Mouse (Mus musculus) frontal cortex, postnatal 14 days (tissue): ENCODE measurements around the gene Fcrl6.

Experiments used
- DNase-seq, 2 experiments: peaks; one replicate each; pipeline ENCODE4 v3.0.0; 2022; ENCODE audit warnings: low spot score in 2 of 2

The Fcrl6 gene

DNA sequence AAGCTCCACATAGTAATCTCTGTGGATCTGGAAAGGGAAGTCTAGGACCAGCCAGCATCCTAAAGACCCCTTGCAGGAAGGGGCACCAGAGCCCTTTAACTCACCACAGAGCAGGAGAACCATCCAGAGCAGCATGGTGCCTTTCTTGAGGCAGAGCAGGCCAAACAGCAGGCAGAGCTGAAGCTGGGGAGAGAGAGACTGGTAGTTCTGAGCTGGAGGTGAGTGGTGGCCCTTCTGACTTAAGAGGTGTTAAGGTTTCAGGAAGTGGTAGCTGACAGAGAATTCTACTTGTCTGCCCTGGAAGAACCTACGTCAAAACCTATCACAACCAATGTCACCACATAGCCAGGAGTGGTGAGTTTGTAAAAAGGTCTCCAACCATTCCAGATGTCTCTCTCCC lies at the start of gene Fcrl6:
Gene Fcrl6 (minus strand): TSS at position 226 of the 400 bp plus-strand sequence.
- no peak for DNase-seq

GRCm38 (mm10) chr1:172651288-172651987 lies 49.1 kb upstream of the Fcrl6 start:
- no peak for DNase-seq

GRCm38 (mm10) chr1:172650519-172651287 lies 48.4 kb upstream of the Fcrl6 start:
- no peak for DNase-seq

DNA sequence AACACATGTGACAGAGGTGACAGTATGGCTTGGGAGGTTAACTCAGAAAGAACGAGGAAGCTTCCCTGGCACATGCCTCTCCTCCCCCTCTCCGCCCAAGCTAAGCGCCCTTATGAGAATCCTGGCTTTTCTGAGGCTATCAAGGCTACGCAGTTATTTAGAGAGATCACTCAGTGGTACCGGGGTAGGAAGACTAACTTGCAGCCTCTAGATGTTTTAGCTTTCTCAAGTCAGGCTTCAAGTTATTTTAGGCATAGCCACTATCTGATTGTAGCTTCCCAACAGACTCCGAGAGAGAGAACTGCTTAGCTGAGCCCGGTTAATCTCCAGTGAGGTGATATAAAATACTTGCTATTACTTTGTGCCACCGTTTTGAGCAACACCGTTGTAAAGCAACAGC lies 47.0 kb upstream of the Fcrl6 start:
- DNase-seq, result no peak

- no peak for DNase-seq
These were observed 44.9 kb upstream of the Fcrl6 start for GRCm38 (mm10) chr1:172647236-172647635.

DNA sequence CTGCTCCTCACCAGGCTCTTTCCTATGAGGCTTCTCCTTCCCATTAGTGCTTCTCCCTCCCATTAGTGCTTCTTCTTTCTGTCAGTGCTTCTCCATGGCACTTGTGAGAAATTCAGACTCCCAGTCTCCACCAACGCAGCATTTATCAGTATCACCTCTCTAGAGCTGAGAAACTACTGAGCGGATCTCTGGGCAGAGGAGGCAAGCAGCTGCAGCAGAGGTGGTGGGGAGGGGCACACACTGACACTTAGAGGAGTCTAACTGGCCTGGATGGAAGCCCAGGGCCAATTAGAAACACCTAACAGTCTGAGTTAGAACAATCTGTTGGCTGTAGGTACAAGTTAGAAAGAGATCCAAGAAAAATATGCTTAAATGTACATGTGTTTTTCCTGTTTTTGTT lies 36.4 kb upstream of the Fcrl6 start:
- DNase-seq, result no peak

GRCm38 (mm10) chr1:172637801-172638200 lies 35.5 kb upstream of the Fcrl6 start:
- DNase-seq, result no peak

DNA sequence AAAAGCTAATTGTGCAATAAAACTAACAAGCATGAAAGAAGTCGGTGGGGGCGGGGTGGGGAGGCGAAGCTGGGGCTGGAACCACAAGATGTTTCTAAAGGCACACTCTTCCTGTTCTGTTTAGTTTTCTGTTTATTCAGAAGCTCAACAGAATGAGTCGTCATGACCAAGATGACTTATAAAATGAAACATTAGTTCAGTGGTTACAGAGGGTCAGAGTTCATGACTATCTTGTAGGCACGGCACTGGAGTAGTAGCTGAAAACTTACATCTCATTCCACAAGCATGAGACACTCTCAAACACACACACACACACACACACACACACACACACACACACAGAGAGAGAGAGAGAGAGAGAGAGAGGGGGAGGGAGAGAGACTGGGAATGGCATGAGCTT lies 33.9 kb upstream of the Fcrl6 start:
- DNase-seq, result no peak

- DNase-seq, result no peak
These were observed 32.9 kb upstream of the Fcrl6 start for GRCm38 (mm10) chr1:172635258-172635657.

DNA sequence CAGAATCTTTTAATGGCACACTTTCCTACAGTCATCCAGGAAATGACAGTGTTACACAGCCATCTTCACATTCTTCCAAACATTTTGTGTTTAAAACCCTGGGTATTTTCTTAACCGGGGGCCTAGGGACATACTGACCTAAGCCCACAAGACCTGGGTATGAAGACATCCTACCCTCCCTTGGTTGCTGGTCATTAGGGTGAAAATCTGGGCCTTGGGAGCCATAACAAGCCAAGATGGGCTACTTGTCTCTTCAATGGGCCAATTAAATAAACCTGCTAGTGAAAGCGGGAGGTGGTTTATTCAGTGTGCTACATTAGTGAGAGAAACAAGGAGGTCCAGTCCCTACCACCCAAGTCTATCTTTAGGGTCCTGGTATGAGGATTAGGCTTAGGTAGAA lies 31.8 kb upstream of the Fcrl6 start:
- DNase-seq, result no peak

DNA sequence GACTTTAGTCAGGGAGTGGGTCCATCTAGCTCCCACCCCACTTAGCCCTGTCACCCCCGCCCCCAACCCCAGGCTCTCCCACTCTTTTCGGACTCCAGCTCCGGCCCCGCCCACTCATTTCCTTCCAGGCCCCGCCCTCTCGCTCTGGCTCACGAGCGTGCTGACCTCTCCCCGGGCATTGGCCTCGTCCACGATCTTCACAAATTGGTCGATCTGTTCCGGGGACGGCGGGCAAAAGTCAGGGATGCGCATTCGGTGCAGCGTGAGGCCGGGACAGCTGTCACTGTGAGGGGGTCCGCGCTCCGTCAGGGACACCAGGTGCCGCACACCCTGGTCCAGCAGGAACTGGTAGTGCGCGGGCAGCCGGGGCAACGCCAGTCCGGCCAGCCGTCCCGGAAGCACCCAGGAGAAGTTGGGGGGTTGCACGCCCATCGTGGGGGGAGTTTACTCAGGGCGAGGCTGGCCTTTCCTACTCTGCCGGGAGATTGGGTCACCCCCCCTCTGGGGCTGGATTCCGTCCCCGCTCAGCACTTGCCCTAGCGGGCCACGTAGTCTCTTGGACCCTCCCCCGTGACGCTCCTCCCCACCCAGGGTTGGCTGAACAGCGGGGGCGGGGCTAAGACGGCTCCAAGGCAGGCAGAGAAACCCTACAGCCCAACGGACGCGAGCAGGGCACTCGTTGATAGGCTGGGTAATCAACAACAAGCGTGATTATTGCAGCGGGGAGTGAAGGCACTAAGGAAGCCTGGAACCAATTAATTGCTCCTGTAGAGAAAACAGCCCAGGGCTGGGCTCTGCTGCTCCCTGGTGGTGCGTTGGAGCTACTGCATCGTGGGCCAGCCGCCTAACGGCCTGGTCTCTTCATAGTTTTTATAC lies 30.3 kb upstream of the Fcrl6 start, which contains the start of gene Dusp23:
Gene Dusp23 (minus strand): TSS at position 512 of the 876 bp plus-strand sequence.
- peak; percentile 87 to 89 for DNase-seq

DNA sequence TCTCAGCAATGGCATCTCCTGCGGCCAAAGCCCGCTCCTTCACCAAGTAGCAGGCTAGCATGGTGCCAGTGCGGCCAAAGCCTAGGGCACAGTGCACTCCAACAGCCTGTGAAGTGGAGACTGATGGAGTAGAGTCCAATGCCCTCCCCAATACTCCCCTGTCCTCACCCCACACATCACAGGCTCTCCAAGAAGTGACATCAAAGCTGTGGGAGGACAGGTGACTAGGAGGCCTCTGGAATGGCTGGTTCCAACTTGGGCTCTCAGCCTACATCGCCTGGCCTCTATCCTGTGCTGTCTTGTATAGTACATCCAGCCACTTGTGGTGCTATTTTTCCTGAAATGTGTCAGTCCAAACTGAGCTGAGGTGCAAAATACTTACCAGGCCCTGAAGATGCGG lies 29.4 kb upstream of the Fcrl6 start:
- no peak for DNase-seq

- no peak for DNase-seq
These were observed 27.5 kb upstream of the Fcrl6 start for GRCm38 (mm10) chr1:172629831-172630230.

DNA sequence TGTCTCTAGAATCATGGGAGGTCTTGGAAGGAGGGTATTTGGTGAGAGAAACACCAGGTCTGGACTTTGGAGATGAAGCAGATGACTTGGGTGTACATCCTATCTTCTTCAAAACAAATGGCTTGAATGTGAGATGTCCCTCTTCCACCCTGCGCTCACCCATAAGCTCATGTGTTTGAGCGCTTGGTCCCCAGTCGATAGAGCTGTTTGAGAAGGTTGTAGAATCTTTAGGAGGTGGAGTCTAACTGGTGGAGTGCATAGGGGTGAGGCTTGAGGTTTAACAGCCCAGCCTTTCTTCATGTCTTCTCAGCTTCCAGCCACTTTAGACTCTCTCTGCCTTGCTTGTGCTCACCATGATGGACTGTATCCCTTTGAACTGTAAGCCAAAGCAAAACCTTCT lies 24.0 kb upstream of the Fcrl6 start:
- no peak for DNase-seq

GRCm38 (mm10) chr1:172624081-172624480 lies 21.7 kb upstream of the Fcrl6 start:
- no peak for DNase-seq

- no peak for DNase-seq
These were observed 21.2 kb upstream of the Fcrl6 start for GRCm38 (mm10) chr1:172623599-172623998.

DNA sequence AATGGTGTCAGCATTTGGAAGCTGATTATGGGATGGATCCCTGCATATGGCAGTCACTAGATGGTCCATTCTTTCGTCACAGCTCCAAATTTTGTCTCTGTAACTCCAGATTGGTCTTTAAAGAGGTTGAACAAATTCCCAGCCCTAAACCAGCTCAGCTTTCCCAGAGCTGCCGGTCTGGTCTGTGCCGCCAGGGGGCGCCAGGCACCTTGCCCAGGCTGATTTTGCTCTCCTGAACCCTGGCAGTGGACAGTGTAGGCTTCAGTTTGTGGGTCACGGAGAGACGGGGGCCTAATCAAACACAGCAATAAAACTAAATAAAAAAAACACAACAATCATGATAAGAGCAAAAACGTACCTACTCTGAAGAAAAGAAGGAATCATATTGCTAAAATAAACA lies 16.9 kb upstream of the Fcrl6 start:
- DNase-seq, result peak in 1 of 2 experiments; percentile 52

DNA sequence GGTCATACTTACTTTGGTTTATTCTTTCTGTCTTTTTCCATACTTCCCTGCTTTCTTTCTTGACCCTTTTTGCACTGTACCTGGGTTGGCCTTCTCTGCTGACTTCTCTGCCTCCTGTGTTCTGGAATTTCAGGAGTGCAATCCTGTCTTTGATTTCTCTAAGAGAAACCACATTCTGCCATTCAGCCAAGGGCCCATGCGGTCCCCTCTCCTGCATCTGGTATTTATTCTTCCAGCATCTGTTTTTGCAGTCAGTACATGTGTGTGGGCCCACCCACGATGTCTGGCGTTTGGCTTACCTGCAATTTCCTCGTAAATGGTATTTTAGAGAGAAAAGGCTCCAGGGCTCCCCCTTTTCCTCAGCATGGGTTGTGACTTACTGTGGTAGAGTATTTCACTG lies 15.8 kb upstream of the Fcrl6 start:
- no peak for DNase-seq

- DNase-seq, result no peak
These were observed 15.2 kb upstream of the Fcrl6 start for GRCm38 (mm10) chr1:172617365-172618076.

DNA sequence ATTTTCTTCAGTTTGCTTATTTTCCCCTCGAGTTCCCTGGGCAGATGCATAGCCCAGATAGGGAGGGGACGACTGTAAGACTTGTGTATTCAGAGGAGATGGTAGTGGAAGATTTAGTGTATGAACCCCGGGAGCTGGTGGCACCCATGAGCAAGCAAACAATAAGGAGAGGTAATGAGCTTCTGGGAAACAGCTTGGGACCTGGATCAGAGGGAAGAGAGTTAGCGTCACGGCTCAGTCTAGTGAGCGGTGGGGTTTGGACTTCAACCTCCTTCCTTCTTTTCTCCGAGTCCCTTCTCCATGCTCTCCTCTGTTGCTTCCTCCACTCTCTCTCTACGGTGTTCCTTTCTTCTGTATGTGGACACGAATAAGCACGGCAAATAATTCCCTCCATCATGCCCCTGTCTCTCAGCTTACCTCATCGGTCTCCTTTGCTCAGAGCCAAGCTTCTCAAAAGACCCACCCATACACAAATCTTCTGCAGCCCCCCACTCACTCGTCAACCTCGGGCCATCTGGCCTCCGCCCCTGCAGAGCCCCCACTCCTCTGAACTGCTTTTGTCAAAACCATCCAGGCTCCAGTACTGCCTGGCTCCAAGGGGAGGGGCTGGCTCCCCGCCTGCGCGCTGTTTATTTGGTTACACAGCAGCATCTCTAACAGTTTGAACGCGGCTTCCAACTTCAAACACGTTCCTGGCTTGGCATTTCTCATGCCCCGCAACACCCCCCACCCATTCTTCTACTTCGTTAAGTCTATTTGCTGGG lies 14.4 kb upstream of the Fcrl6 start:
- peak in 1 of 2 experiments; percentile 19 for DNase-seq

DNA sequence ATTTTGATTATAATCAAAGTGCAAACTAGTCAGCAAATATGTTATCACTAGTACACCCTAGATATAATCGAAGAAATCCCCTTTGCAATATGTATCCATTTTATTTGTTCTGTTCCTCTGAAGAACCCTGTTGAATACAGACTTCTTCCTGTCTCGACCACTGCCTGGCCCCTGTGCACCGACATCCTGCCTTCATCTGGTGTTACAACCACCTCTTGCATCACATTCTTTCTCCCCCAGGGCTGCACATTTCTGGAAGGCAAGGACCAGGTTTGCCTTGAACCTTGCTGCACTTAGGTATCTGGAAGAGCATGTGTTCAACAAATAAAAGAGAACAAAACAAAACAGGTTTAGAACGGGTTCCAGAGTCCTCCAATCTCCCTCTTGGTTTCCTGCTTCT lies 13.1 kb upstream of the Fcrl6 start:
- DNase-seq, result no peak
